Comparison of ENCODE assay signal across 17 mouse cellular contexts in genomic region chr7:64915121-64915520, GRCm38 (mm10). TPM values are rescaled to one million over a fixed set of nuclear protein-coding genes. Genes with fewer than 3 reads are reported as not detected.
DNase-seq lines count a peak whose midpoint lies in the region; ATAC-seq lines count a peak whose summit lies in the region.
"Had no signal": no experiment of that assay in that cellular context is flagged by ENCODE, and none has a peak within 500 bp of the region (broad histone marks: within the 10 kb centered on the region; RNA-seq: fewer than 3 reads in every experiment).

No protein-coding gene starts in this region.

- 0 out of 2 replicates have a peak overlapping the region, but pooled peaks have one; percentile 21 for H3K27ac ChIP-seq in forebrain, embryonic 13.5 days
- no peak overlapping the region for H3K27ac ChIP-seq in forebrain, embryonic 11.5 days (ENCODE audit: low read depth, low read length)
- peak overlapping the region; percentile 57 for H3K27ac ChIP-seq in hindbrain, embryonic 15.5 days (replicated peaks)
- H3K27ac ChIP-seq in hindbrain, embryonic 11.5 days (ENCODE audit: low read depth, low read length) = no peak overlapping the region
- H3K27ac ChIP-seq in neural tube, embryonic 13.5 days (replicated peaks) = peak overlapping the region; percentile 59
- H3K27ac ChIP-seq: intestine, embryonic 15.5 days; limb, embryonic 12.5 days; liver, embryonic 14.5 days had no signal

- no peak overlapping the region for H3K4me2 ChIP-seq in forebrain, embryonic 13.5 days
- H3K4me2 ChIP-seq in forebrain, embryonic 11.5 days (ENCODE audit: low read depth, low read length, severe bottlenecking) = no peak overlapping the region
- no peak overlapping the region for H3K4me2 ChIP-seq in hindbrain, embryonic 15.5 days
- no peak overlapping the region for H3K4me2 ChIP-seq in hindbrain, embryonic 11.5 days (replicated peaks; ENCODE audit: low read depth, low read length)
- H3K4me2 ChIP-seq in neural tube, embryonic 13.5 days = no peak overlapping the region
- H3K4me2 ChIP-seq: heart, embryonic 12.5 days; intestine, embryonic 15.5 days; limb, embryonic 12.5 days had no signal

- no peaks in the 10 kb centered on the region; the same call in 1 of the 2 replicates for H3K4me1 ChIP-seq in forebrain, embryonic 13.5 days
- no peaks in the 10 kb centered on the region for H3K4me1 ChIP-seq in forebrain, embryonic 11.5 days (replicated peaks; ENCODE audit: control insufficient read depth, insufficient read depth, low read length)
- H3K4me1 ChIP-seq in hindbrain, embryonic 15.5 days (replicated peaks) = peaks cover 13% of the 10 kb centered on the region; the same call in 1 of the 2 replicates
- H3K4me1 ChIP-seq in hindbrain, embryonic 11.5 days (replicated peaks; ENCODE audit: control insufficient read depth, insufficient read depth, low read length) = no peaks in the 10 kb centered on the region
- H3K4me1 ChIP-seq in neural tube, embryonic 13.5 days (replicated peaks) = peaks cover 15% of the 10 kb centered on the region; the same call in 1 of the 2 replicates
- H3K4me1 ChIP-seq: heart, embryonic 12.5 days; intestine, embryonic 15.5 days; limb, embryonic 12.5 days had no signal

- no peak for DNase-seq in forebrain, embryonic 11.5 days (ENCODE audit: low spot score)
- DNase-seq in hindbrain, embryonic 11.5 days (ENCODE audit: low spot score) = no peak
- DNase-seq in neural tube, embryonic 10.5 days (ENCODE audit: extremely low spot score, low spot score) = no peak
- no peak for DNase-seq in embryo, embryonic 10.5 days (ENCODE audit: low spot score)
- DNase-seq in ovary, adult 18-20 months (ENCODE audit: low spot score) = no peak
- DNase-seq: cerebellum, adult 9-10 months; gastrocnemius, postnatal 25 days; kidney, postnatal 4 days; right cerebral cortex, postnatal 4 days; thymus, postnatal 25 days had no signal

- no peaks in the 10 kb centered on the region for H3K27me3 ChIP-seq in forebrain, embryonic 13.5 days
- H3K27me3 ChIP-seq in forebrain, embryonic 11.5 days (ENCODE audit: control insufficient read depth, insufficient read depth, low read length) = no peaks in the 10 kb centered on the region
- H3K27me3 ChIP-seq in hindbrain, embryonic 15.5 days = no peaks in the 10 kb centered on the region
- no peaks in the 10 kb centered on the region for H3K27me3 ChIP-seq in hindbrain, embryonic 11.5 days (ENCODE audit: control insufficient read depth, insufficient read depth, low read length)
- H3K27me3 ChIP-seq in neural tube, embryonic 13.5 days = no peaks in the 10 kb centered on the region
- H3K27me3 ChIP-seq: heart, embryonic 12.5 days; intestine, embryonic 15.5 days; limb, embryonic 12.5 days had no signal

- no peak overlapping the region for H3K9ac ChIP-seq in forebrain, embryonic 13.5 days
- no peak overlapping the region for H3K9ac ChIP-seq in forebrain, embryonic 11.5 days (ENCODE audit: low read length)
- no peak overlapping the region for H3K9ac ChIP-seq in hindbrain, embryonic 15.5 days
- no peak overlapping the region for H3K9ac ChIP-seq in hindbrain, embryonic 11.5 days (ENCODE audit: low read depth, low read length)
- no peak overlapping the region; the same call in 1 of the 2 replicates for H3K9ac ChIP-seq in neural tube, embryonic 13.5 days
- H3K9ac ChIP-seq: heart, embryonic 12.5 days; intestine, embryonic 15.5 days; limb, embryonic 12.5 days; liver, embryonic 14.5 days had no signal

- H3K9me3 ChIP-seq in forebrain, embryonic 13.5 days (replicated peaks) = no peaks in the 10 kb centered on the region
- no peaks in the 10 kb centered on the region for H3K9me3 ChIP-seq in forebrain, embryonic 11.5 days (ENCODE audit: control insufficient read depth, low read length)
- no peaks in the 10 kb centered on the region for H3K9me3 ChIP-seq in hindbrain, embryonic 15.5 days
- no peaks in the 10 kb centered on the region for H3K9me3 ChIP-seq in hindbrain, embryonic 11.5 days (ENCODE audit: control insufficient read depth, low read length)
- no peaks in the 10 kb centered on the region for H3K9me3 ChIP-seq in neural tube, embryonic 13.5 days
- H3K9me3 ChIP-seq: heart, embryonic 12.5 days; intestine, embryonic 15.5 days; limb, embryonic 12.5 days had no signal

- no peak for ATAC-seq in forebrain, embryonic 13.5 days
- ATAC-seq in forebrain, embryonic 11.5 days (replicated peaks; ENCODE audit: low FRiP score) = no peak
- no peak for ATAC-seq in hindbrain, embryonic 15.5 days (ENCODE audit: low FRiP score, low read depth)
- ATAC-seq in hindbrain, embryonic 11.5 days (ENCODE audit: low FRiP score) = no peak
- ATAC-seq in neural tube, embryonic 13.5 days (ENCODE audit: low read depth) = peak; percentile 25; the same call in 1 of the 2 replicates
- ATAC-seq: intestine, embryonic 15.5 days had no signal

- no peak overlapping the region for H3K4me3 ChIP-seq in forebrain, embryonic 13.5 days
- no peak overlapping the region for H3K4me3 ChIP-seq in forebrain, embryonic 11.5 days (ENCODE audit: low read depth, low read length)
- H3K4me3 ChIP-seq in hindbrain, embryonic 15.5 days = no peak overlapping the region
- no peak overlapping the region for H3K4me3 ChIP-seq in hindbrain, embryonic 11.5 days (ENCODE audit: low read depth, low read length)
- no peak overlapping the region for H3K4me3 ChIP-seq in neural tube, embryonic 13.5 days
- H3K4me3 ChIP-seq: heart, embryonic 12.5 days; intestine, embryonic 15.5 days; limb, embryonic 12.5 days had no signal

- WGBS in forebrain, embryonic 13.5 days = 39% methylated on average over 2 of the region's 2 CpGs
- WGBS in forebrain, embryonic 11.5 days = 83% methylated on average over 2 of the region's 2 CpGs
- WGBS in hindbrain, embryonic 15.5 days = 48% methylated on average over 2 of the region's 2 CpGs
- WGBS in hindbrain, embryonic 11.5 days = 85% methylated on average over 2 of the region's 2 CpGs
- 59% methylated on average over 2 of the region's 2 CpGs for WGBS in neural tube, embryonic 13.5 days

- H3K36me3 ChIP-seq in forebrain, embryonic 13.5 days (ENCODE audit: poor library complexity, severe bottlenecking) = no peaks in the 10 kb centered on the region
- H3K36me3 ChIP-seq in forebrain, embryonic 11.5 days (ENCODE audit: control insufficient read depth, insufficient read depth, low read length) = no peaks in the 10 kb centered on the region
- no peaks in the 10 kb centered on the region for H3K36me3 ChIP-seq in hindbrain, embryonic 15.5 days
- H3K36me3 ChIP-seq in hindbrain, embryonic 11.5 days (ENCODE audit: control insufficient read depth, insufficient read depth, low read length) = no peaks in the 10 kb centered on the region
- no peaks in the 10 kb centered on the region for H3K36me3 ChIP-seq in neural tube, embryonic 13.5 days
- H3K36me3 ChIP-seq: heart, embryonic 12.5 days; intestine, embryonic 15.5 days; limb, embryonic 12.5 days had no signal

RNA-seq across cellular contexts. Expression of gene Nsmce3, which starts 42.3 kb away (rescaled TPM):
- polyA plus RNA-seq in forebrain, embryonic 13.5 days (2015; fragmentation: Nextera tagmentation; extraction: Ambion mirVana) = 10.1 and 10.6 TPM in 2 replicates
- 11.0 and 11.5 TPM in 2 replicates for polyA plus RNA-seq in forebrain, embryonic 11.5 days (2014; fragmentation: Nextera tagmentation; extraction: Ambion mirVana)
- polyA plus RNA-seq in hindbrain, embryonic 15.5 days (2015; fragmentation: Nextera tagmentation; extraction: Ambion mirVana) = 10.3 and 11.5 TPM in 2 replicates
- 12.3 and 12.8 TPM in 2 replicates for polyA plus RNA-seq in hindbrain, embryonic 11.5 days (2014; fragmentation: Nextera tagmentation; extraction: Ambion mirVana)
- polyA plus RNA-seq in neural tube, embryonic 13.5 days (2015; fragmentation: Nextera tagmentation; extraction: Ambion mirVana) = 9.7 and 10.4 TPM in 2 replicates

Comparison
In these comparisons a context has a peak if more than half of its experiments do, and no peak if none do; other contexts are left out.
1. H3K27ac ChIP-seq: peak in forebrain, embryonic 13.5 days (single experiment), hindbrain, embryonic 15.5 days (single experiment) and neural tube, embryonic 13.5 days (single experiment); none in forebrain, embryonic 11.5 days (single experiment) and hindbrain, embryonic 11.5 days (single experiment).